Mouse (Mus musculus) heart, embryonic 10.5 days (tissue): ENCODE data around the gene Glis3. TPM values are rescaled to one million over a fixed set of nuclear protein-coding genes. Genes with fewer than 3 reads are reported as not detected.

ENCODE experiments used
- DNase-seq: peaks from one replicate; pipeline ENCODE4 v3.0.0-alpha.2; 2017; ENCODE audit warnings: low spot score
- H3K27ac ChIP-seq: fragments of 300-500 bp; sonication (generic); 2 replicates; pipeline ENCODE4 v1.5.1; 2016; ENCODE audit warnings: mild to moderate bottlenecking
- H3K27me3 ChIP-seq: fragments of 300-500 bp; sonication (generic); 2 replicates; pipeline ENCODE4 v1.6.1; 2016; ENCODE audit warnings: mild to moderate bottlenecking; ENCODE audit not compliant: poor library complexity, insufficient read depth, severe bottlenecking
- H3K36me3 ChIP-seq: fragments of 300-500 bp; sonication (generic); 2 replicates; pipeline ENCODE4 v1.6.1; 2016; ENCODE audit warnings: mild to moderate bottlenecking, moderate library complexity
- H3K4me1 ChIP-seq: fragments of 300-500 bp; sonication (generic); 2 replicates; pipeline ENCODE4 v1.6.1; 2016; ENCODE audit warnings: mild to moderate bottlenecking
- H3K4me3 ChIP-seq: fragments of 300-500 bp; sonication (generic); 2 replicates; pipeline ENCODE4 v1.5.1; 2016; ENCODE audit warnings: mild to moderate bottlenecking, moderate library complexity
- H3K9me3 ChIP-seq: fragments of 300-500 bp; sonication (generic); 2 replicates; pipeline ENCODE4 v1.6.1; 2016; ENCODE audit warnings: mild to moderate bottlenecking, moderate library complexity
- WGBS: fragments of 180-500 bp; shearing (Covaris S2); methylation state at CpG from one replicate; pipeline ENCODE4 v1.1.7; 2016; 5-methylcytosine and 5-hydroxymethylcytosine counted together
- polyA plus RNA-seq: library from polyadenylated mRNA; unstranded; fragments of >200 nt; fragmentation: Nextera tagmentation; extraction: Ambion mirVana; gene quantifications from 2 replicates; pipeline ENCODE4 v1.2.1, GENCODE M21; 2016

Gene Glis3
- polyA plus RNA-seq, 1 experiment from 2014 or later: 1.4 TPM

GRCm38 (mm10) chr19:28289457-28289856 is 390.4 kb downstream of the Glis3 start:
- no peak for DNase-seq
- H3K27ac ChIP-seq: no peak overlapping the region
- 73% methylated on average over 4 of the region's 4 CpGs for WGBS
- H3K4me3 ChIP-seq: no peak overlapping the region
- no peaks in the 10 kb centered on the region for H3K27me3 ChIP-seq
- H3K4me1 ChIP-seq: no peaks in the 10 kb centered on the region
- H3K9me3 ChIP-seq: no peaks in the 10 kb centered on the region
- H3K36me3 ChIP-seq: no peaks in the 10 kb centered on the region

GRCm38 (mm10) chr19:28287431-28287830 is 392.4 kb downstream of the Glis3 start:
- Histone ChIP-seq H3K4me1 (no peaks in the 10 kb centered on the region), H3K27me3 (no peaks in the 10 kb centered on the region), H3K36me3 (no peaks in the 10 kb centered on the region), H3K9me3 (no peaks in the 10 kb centered on the region), H3K4me3 (no peak overlapping the region), H3K27ac (no peak overlapping the region)
- 34% methylated on average over 2 of the region's 2 CpGs for WGBS
- DNase-seq: no peak

- Histone ChIP-seq H3K27ac (no peak overlapping the region), H3K27me3 (no peaks in the 10 kb centered on the region), H3K36me3 (no peaks in the 10 kb centered on the region), H3K4me3 (no peak overlapping the region), H3K4me1 (no peaks in the 10 kb centered on the region), H3K9me3 (no peaks in the 10 kb centered on the region)
- no peak for DNase-seq
- WGBS: 89% methylated on average over 7 of the region's 7 CpGs
Measured at GRCm38 (mm10) chr19:28284098-28284569, 395.7 kb downstream of the Glis3 start.

GRCm38 (mm10) chr19:28283241-28284097 is 396.4 kb downstream of the Glis3 start:
- Histone ChIP-seq H3K27ac (no peak overlapping the region), H3K4me1 (no peaks in the 10 kb centered on the region), H3K36me3 (no peaks in the 10 kb centered on the region), H3K9me3 (no peaks in the 10 kb centered on the region), H3K27me3 (no peaks in the 10 kb centered on the region), H3K4me3 (no peak overlapping the region)
- DNase-seq: no peak
- 85% methylated on average over 7 of the region's 7 CpGs for WGBS

DNA sequence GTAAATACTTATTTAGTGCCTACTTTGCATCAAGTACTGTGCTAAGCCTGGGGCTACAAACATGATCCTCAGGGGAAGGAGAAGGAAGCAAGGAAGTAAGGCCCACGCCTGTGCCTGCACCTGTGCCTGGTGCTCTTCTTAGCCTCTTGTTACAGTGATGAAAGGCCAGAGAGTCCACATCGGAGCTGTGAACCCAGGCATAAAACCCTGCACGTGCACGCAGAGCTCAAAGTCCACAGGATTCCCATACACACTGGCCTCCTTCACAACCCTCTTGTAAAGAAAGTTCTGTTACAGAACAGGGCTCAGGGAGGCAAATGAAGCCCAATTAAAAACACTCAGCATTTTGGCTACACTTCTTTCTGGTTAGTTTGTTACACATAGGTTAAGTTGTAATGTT is 398.5 kb downstream of the Glis3 start:
- DNase-seq: no peak
- Histone ChIP-seq H3K36me3 (no peaks in the 10 kb centered on the region), H3K27ac (no peak overlapping the region), H3K9me3 (no peaks in the 10 kb centered on the region), H3K4me3 (no peak overlapping the region), H3K4me1 (peaks cover 13% of the 10 kb centered on the region; the same call in 1 of the 2 replicates), H3K27me3 (no peaks in the 10 kb centered on the region)
- WGBS: 77% methylated on average over 4 of the region's 4 CpGs

- Histone ChIP-seq H3K4me1 (peaks cover 14% of the 10 kb centered on the region; the same call in 1 of the 2 replicates), H3K4me3 (no peak overlapping the region), H3K9me3 (no peaks in the 10 kb centered on the region), H3K27me3 (no peaks in the 10 kb centered on the region), H3K36me3 (no peaks in the 10 kb centered on the region), H3K27ac (peak overlapping the region; percentile 49; the same call in 1 of the 2 replicates)
- no peak for DNase-seq
- WGBS: 82% methylated on average over 2 of the region's 2 CpGs
Measured at GRCm38 (mm10) chr19:28277104-28277503, 402.8 kb downstream of the Glis3 start.

DNA sequence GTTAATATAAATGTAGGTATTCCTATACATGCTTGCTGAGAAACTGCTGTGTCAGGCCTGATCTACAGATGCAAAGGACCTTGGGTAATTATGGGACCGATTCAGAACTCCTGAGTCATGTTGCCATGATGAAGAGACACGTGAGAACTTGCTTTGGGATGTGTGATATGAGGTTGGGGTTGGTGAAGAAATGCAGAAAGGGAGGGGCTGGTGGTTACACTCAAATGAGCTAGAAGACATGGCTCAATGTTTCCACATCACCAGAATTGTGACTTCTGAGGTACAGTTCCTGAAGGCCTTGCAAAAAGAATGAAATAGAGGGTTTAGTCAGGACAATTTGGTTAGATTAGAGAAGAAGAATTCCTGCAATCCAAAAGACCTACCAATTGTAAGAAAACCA is 405.4 kb downstream of the Glis3 start:
- no peaks in the 10 kb centered on the region for H3K27me3 ChIP-seq
- DNase-seq: no peak
- H3K36me3 ChIP-seq: no peaks in the 10 kb centered on the region
- WGBS: 75% methylated on average over 2 of the region's 2 CpGs
- H3K27ac ChIP-seq: no peak overlapping the region
- H3K4me3 ChIP-seq: no peak overlapping the region
- H3K9me3 ChIP-seq: no peaks in the 10 kb centered on the region
- peaks cover 14% of the 10 kb centered on the region; the same call in 1 of the 2 replicates for H3K4me1 ChIP-seq

DNA sequence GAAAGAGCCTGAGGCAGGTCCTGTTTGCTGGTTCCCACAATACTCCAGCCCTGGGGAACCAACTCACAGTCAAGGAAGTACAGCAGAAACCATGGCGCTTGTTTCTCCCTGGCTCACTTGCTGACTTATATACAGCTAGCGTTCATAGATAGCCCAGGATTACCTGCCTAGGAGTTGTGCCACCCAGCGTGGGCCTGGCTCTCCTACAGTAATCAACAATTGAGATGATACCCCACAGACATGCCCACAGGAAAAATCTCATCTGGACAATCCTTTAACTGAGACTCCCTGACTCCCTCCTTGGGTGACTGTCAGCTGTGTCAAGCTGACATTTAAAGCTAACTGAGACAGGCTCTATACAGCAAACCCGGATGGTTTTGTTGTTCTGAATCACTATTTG is 405.9 kb downstream of the Glis3 start:
- 78% methylated on average over 4 of the region's 4 CpGs for WGBS
- H3K4me1 ChIP-seq: peaks cover 14% of the 10 kb centered on the region; the same call in 1 of the 2 replicates
- H3K9me3 ChIP-seq: no peaks in the 10 kb centered on the region
- DNase-seq: no peak
- H3K4me3 ChIP-seq: no peak overlapping the region
- H3K36me3 ChIP-seq: no peaks in the 10 kb centered on the region
- no peak overlapping the region for H3K27ac ChIP-seq
- H3K27me3 ChIP-seq: no peaks in the 10 kb centered on the region

DNA sequence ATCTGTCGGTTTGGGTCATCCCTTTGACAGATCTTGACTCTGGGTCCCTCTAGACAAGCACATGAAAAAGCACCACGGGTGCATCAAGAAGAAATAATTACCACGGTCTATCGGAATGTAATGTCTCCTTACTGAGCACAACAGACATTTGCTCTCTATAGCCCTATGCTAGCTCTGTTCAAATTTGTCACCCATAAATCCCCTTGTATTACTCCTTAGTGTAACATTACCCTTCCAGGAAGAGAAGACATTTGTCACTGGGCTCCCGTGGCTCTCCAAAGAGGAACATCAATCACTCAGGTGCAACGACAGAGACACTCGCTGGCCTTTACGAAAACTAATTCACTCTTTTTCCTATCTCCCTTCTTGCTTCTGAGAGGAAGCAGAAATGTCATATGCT is 413.0 kb downstream of the Glis3 start:
- Histone ChIP-seq H3K36me3 (no peaks in the 10 kb centered on the region), H3K27me3 (no peaks in the 10 kb centered on the region), H3K4me1 (no peaks in the 10 kb centered on the region), H3K9me3 (no peaks in the 10 kb centered on the region), H3K27ac (no peak overlapping the region), H3K4me3 (no peak overlapping the region)
- WGBS: 83% methylated on average over 8 of the region's 8 CpGs
- DNase-seq: no peak

- 81% methylated on average over 2 of the region's 2 CpGs for WGBS
- Histone ChIP-seq H3K9me3 (no peaks in the 10 kb centered on the region), H3K27me3 (no peaks in the 10 kb centered on the region), H3K4me1 (no peaks in the 10 kb centered on the region), H3K4me3 (no peak overlapping the region), H3K36me3 (no peaks in the 10 kb centered on the region), H3K27ac (no peak overlapping the region)
- no peak for DNase-seq
Measured at GRCm38 (mm10) chr19:28265776-28266175, 414.1 kb downstream of the Glis3 start.

DNA sequence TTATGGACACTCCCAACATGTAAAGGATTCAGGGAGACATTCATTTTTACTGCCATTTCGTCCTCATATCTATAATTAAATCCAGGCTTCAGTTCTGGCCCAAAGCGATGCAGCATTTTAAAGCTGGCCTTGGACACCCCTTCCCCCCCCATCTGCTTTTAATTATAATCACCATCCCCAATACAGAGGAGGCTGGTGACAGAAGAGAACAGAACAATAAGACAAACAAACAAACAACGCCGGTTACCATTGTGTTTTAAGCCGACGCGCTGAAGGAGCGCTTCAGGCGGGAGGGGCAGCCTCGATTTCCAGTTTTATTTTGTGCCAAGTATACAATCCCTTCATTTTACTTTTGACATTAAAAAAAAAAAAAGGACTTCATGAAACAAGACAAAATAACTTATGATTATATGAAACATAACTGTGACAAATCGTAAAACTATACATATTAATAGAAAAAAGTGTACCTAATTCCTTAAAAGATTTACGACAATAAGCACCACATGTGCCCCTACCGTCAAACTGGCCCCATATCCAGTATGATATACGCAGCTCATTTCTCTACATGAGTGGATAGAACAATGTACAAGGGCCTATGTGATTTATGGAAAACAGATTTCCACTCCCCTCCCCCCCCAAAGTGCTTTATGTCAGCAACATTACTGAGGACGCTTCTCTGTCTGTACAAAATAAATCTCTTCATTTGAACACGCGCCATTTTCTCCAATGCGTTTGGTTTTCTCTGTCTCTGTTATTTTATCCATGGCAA is 420.8 kb downstream of the Glis3 start:
- Histone ChIP-seq H3K4me3 (no peak overlapping the region), H3K27ac (no peak overlapping the region), H3K36me3 (no peaks in the 10 kb centered on the region), H3K9me3 (no peaks in the 10 kb centered on the region), H3K27me3 (no peaks in the 10 kb centered on the region), H3K4me1 (no peaks in the 10 kb centered on the region)
- WGBS: 87% methylated on average over 18 of the region's 18 CpGs
- DNase-seq: no peak

- no peaks in the 10 kb centered on the region for H3K36me3 ChIP-seq
- H3K9me3 ChIP-seq: no peaks in the 10 kb centered on the region
- DNase-seq: no peak
- 66% methylated on average over 3 of the region's 3 CpGs for WGBS
- no peak overlapping the region for H3K4me3 ChIP-seq
- no peaks in the 10 kb centered on the region for H3K4me1 ChIP-seq
- no peak overlapping the region for H3K27ac ChIP-seq
- H3K27me3 ChIP-seq: no peaks in the 10 kb centered on the region
Measured at GRCm38 (mm10) chr19:28258480-28258879, 421.4 kb downstream of the Glis3 start.

- Histone ChIP-seq H3K4me1 (no peaks in the 10 kb centered on the region), H3K27ac (no peak overlapping the region), H3K27me3 (no peaks in the 10 kb centered on the region), H3K4me3 (no peak overlapping the region), H3K9me3 (no peaks in the 10 kb centered on the region), H3K36me3 (no peaks in the 10 kb centered on the region)
- DNase-seq: no peak
- WGBS: 83% methylated on average over 7 of the region's 7 CpGs
Measured at GRCm38 (mm10) chr19:28247345-28247744, 432.5 kb downstream of the Glis3 start.
